Mouse (Mus musculus) gastrocnemius, postnatal 14 days (tissue): ENCODE data around the gene Tmem63a. TPM values are rescaled to one million over a fixed set of nuclear protein-coding genes. Genes with fewer than 3 reads are reported as not detected.
"Not testable (repeated sequence)": the region's sequence is repeated elsewhere in the genome, so short reads cannot be mapped to it uniquely, and the experiment has no call there.

Source experiments
- DNase-seq: peaks from one replicate; pipeline ENCODE4 v3.0.0; 2021; ENCODE audit warnings: mixed read lengths
- intact Hi-C: fragments of 180-260 bp; cut with DNase I; formaldehyde crosslinking; loops from one replicate; pipeline ENCODE4 v1.15.1; 2025; ENCODE audit warnings: low total_unique reads
- total RNA-seq, 2 experiments: library from RNA; stranded (reverse); gene quantifications; 2 replicates each; pipeline ENCODE4 v1.2.3; 2021

Tmem63a gene
- total RNA-seq, 2 experiments from 2014 or later: 11.9 to 12.5 TPM

DNA sequence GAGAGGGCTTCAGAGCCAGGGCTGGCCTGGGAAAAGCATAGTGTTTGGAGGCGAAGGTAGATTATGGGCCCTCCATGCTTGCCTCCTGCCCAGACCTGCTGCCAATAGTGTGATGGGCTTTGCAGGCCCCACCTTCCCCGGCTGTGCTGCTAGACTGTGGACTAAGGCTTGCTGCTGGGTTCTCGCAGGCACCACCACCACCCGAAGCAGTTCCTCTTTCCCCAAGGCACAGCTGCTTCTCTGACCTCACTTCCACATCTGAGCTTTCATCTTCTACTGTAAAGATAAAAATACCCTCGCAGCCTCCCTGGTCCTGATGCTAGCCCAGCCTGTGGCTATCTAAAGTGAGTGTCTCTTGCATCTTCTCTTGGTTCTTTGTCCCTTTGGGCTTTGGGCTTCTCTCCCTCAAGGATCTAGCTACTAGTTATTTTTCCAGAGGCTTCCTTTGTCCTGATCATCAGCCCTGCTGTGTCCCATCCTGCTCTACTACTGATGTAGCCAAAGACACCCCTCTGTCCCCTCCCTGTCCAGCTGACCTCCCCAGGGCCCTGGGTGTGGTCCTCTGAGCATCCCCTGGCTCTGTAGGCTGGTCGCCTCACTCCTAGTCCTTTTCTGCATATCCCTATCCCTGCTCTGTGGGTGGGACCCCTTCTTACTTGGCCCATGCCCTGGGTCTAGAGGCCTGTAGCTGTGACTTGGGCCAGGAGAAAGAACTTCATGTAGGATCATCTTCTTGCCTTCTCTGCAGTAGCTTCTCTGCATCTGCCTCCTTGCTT lies 19.7 kb upstream of the Tmem63a start:
- DNase-seq: no peak
- intact Hi-C loops: no loop called here

- no peak for DNase-seq
- intact Hi-C loops: no loop called here
Observed at GRCm38 (mm10) chr1:180924737-180925136, 17.4 kb upstream of the Tmem63a start.

GRCm38 (mm10) chr1:180926286-180926685 lies 15.9 kb upstream of the Tmem63a start:
- intact Hi-C loops: no loop called here
- DNase-seq: no peak

- no peak for DNase-seq
- intact Hi-C loops: no loop called here
Observed at GRCm38 (mm10) chr1:180929599-180929998, 12.5 kb upstream of the Tmem63a start.

DNA sequence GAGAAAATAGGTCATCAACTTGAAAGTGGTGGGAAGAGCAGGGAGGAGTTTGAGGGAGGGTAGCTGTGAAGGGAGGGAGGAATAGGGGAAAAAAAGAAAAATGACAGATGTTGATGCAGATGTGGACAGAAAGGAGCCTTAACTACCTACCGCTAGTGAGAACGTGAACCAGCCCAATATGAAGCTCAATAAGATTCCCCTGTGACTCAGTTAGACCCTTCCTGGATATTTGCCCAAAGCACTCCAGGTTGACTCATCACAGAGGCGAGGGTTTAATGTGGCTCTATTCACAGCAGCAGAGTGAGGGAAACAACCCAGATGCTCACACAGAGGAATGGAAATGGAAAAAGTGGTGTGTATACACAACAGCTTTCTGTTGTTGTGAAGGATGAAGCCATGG lies 11.0 kb upstream of the Tmem63a start:
- intact Hi-C loops: no loop called here
- no peak for DNase-seq

DNA sequence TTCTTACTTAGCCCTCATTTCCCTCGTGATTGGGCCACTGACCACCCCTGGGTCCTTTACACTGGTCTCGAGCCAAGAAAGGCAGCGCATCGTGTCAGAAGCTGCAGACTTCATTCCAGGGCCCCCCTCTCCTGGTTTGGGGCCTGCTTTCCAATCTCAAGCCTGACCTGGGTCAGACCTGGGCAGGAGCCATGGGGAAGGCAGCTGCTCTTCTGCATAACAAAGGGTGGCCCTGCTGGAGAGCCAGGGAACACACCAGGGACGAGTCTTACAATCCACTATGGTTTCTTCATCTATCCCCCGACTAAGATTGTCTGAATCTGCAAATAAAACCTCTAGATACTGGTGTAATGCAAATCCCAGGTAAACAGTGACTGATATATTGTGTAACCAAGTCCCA lies 8.5 kb upstream of the Tmem63a start:
- intact Hi-C loops: no loop called here
- DNase-seq: no peak

DNA sequence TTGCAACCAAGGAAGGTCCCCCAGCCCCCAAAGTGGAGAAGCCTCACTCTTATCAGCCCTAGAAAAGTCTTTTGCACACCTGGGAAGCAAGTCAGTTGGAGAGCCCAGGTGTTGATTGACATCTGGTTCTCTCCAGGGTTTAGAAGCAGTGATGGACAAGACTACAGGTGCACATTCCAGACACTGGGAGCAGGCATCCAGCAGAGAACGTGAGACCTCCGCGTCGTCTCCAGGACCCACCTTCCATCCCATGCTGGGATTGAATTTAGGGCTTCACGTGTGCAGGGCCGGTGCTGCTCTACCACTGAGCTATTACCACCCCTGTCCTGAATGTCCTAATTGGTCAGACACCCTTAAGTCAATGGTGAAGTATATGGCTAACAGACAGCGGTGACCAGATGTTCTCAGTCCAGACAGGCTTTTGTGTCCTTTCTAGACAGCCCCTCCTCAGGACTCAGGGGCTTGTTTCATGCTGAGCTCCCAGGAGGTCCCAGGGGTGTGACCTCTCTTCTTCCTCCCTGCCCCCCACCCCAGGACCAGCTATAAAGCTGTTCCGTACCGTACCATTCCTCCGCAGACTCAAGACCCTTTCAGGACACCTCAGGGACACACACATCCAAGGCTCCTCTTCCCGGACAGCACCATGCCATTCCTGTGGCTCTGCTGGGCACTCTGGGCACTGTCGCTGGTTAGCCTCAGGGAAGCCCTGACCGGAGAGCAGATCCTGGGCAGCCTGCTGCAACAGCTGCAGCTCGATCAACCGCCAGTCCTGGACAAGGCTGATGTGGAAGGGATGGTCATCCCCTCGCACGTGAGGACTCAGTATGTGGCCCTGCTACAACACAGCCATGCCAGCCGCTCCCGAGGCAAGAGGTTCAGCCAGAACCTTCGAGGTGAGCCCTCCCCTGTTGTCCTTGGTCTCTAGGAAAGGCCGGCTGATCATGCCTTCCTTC lies 7.4 kb upstream of the Tmem63a start, which contains the start of gene Lefty1:
Gene Lefty1, plus strand, starts transcription at position 556 of the 953 bp plus-strand sequence.
- intact Hi-C loops: no loop called here
- no peak for DNase-seq

GRCm38 (mm10) chr1:180936610-180937398 lies 5.3 kb upstream of the Tmem63a start:
- DNase-seq: peak; percentile 67
- intact Hi-C loops: not testable (repeated sequence)

GRCm38 (mm10) chr1:180937631-180938030 lies 4.5 kb upstream of the Tmem63a start:
- DNase-seq, intact Hi-C loops: not testable (repeated sequence)

- DNase-seq, intact Hi-C loops: not testable (repeated sequence)
Observed at GRCm38 (mm10) chr1:180938781-180939180, 3.4 kb upstream of the Tmem63a start.

- no peak for DNase-seq
- intact Hi-C loops: no loop called here
Observed at GRCm38 (mm10) chr1:180940776-180941460, 1.2 kb upstream of the Tmem63a start.

DNA sequence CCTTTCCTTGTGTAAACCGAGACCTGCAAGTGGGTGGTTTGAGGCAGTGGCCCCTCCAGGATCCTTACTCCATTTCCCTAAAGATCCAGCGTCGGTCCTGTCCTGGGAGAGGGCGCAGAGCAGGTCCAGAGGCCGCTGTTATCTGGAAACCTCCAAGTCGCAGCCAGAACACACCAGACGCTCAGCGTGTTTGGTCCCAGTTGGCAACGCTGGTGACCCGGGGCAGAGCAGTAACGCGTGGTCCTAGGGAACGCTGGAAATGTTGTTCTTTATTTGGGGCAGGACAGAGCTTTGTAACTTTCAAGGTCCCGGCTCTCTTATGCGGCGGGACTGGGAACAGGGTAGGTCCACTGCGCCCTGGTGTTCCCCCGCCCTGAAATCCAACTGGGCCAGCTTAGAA lies 418 bp upstream of the Tmem63a start:
- intact Hi-C loops: no loop called here
- no peak for DNase-seq

GRCm38 (mm10) chr1:180943032-180943644 lies 994 bp downstream of the Tmem63a start:
- peak; percentile 38 for DNase-seq

DNA sequence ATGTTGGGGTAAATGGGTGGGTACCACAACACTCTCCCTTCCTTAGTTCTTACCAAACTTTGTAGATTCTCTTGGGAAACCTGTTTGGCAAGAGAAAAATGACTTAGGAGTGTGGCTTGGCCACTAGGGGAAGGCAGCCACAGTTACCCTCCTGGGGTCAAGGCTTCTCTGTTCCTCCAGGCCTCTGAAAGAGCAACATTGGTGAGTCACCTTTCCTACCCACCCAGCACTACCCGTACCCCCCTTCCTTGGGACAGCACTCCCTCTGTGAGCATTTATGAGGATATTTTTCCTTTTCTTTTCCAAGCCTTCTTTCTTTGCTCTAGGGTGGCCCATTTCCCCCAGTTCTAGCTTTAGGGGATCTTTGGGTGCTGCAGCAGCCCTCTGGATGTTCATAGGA lies 1.8 kb downstream of the Tmem63a start:
- intact Hi-C loops: no loop called here
- DNase-seq: no peak

More at GRCm38 (mm10) chr1:180943032-180943644, 994 bp downstream of the Tmem63a start:
- intact Hi-C loops: no loop called here

DNA sequence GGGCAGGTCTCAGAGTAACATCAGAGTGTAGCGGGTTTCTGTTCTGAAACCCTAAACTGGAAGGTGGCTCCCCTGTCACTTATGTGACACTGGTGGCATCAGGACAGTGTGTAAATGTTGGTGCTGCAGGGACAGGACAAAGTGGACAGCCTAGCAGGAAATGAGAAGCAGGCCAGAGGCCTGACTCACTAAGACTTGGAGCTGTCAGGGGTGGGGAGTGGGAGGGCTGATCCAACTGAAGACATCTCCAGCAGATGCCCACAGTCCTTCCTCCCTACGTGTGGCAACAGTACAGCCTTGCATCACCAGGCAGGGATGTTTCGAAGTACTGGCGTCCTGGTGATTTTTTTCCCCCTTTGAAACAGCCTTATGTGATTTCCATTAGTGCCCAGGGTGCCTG lies 2.4 kb downstream of the Tmem63a start:
- DNase-seq: no peak

DNA sequence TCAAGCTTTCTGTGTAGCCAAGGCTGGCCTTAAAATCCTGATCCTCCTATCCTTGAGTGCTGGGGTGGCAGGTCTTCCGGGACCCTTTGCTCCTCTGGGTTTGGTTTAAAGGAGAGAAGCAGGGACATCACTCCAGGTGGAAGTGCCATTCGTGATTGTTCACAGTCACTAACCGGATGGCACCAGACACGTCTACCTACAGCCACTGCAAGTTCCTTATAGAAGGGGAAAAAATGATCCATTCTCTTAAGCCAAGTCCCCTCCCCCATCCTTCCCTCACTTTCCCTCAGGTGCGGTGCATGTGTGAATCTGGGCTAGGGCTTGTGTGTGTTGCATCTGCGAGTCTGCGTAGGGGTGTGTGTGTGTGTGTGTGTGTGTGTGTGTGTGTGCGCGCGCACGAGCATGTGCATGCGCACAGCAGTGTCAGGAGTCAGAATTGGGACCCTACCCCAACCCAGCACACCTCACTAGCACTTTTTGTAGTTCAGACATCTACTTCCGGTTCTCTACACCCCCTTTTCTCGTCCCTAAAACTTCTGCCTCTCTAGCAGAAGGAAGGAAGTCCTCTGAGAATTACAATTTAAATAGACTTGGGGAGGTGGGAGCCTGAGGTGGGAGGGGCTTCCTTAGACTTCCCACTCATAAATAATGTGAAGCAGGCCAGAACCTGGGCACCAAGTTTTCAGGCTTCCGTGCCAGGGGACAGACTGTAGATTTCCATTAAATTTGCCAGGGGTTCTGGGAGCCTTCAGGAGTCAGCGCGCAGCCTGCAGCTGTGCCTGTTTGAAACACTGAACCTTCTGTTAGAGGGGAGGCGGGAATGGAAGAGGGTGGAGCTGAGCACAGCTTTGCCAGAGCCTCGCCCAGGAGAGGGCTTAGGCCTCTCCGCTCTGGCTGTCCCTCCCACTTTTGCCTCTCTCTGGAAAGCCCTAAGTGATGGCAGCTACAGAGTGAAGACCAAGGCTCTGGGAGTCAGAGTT lies 3.1 kb downstream of the Tmem63a start:
- peak; percentile 70 for DNase-seq
- intact Hi-C loops: no loop called here

More for the DNA sequence above, 2.4 kb downstream of the Tmem63a start:
- intact Hi-C loops: no loop called here

GRCm38 (mm10) chr1:180946448-180946847 lies 4.3 kb downstream of the Tmem63a start:
- intact Hi-C loops: no loop called here
- no peak for DNase-seq
